Mouse (Mus musculus) neural tube, embryonic 14.5 days (tissue): ENCODE data around the gene Bivm. TPM values are rescaled to one million over a fixed set of nuclear protein-coding genes. Genes with fewer than 3 reads are reported as not detected.

Source experiments
- ATAC-seq: fragments of 200-750 bp; cut with Nextera tagmentation; 2 replicates; pipeline ENCODE4 v1.8.0; 2017; ENCODE audit warnings: low read depth, mild to moderate bottlenecking, moderate TSS enrichment, moderate library complexity
- H3K27ac ChIP-seq: fragments of 300-500 bp; sonication (generic); 2 replicates; pipeline ENCODE4 v1.5.1; 2014; ENCODE audit warnings: low read depth, mild to moderate bottlenecking, control low read depth, low read length, moderate library complexity, mixed read lengths
- H3K27me3 ChIP-seq: fragments of 300-500 bp; sonication (generic); 2 replicates; pipeline ENCODE4 v1.6.1; 2014; ENCODE audit warnings: low read length; ENCODE audit not compliant: control insufficient read depth, insufficient read depth
- H3K36me3 ChIP-seq: fragments of 300-500 bp; sonication (generic); 2 replicates; pipeline ENCODE4 v1.6.1; 2014; ENCODE audit warnings: low read length, mixed read lengths; ENCODE audit not compliant: control insufficient read depth, insufficient read depth
- H3K4me1 ChIP-seq: fragments of 300-500 bp; sonication (generic); 2 replicates; pipeline ENCODE4 v1.6.1; 2014; ENCODE audit warnings: low read length; ENCODE audit not compliant: control insufficient read depth, insufficient read depth
- H3K4me2 ChIP-seq: fragments of 300-500 bp; sonication (generic); 2 replicates; pipeline ENCODE4 v1.6.1; 2014; ENCODE audit warnings: mild to moderate bottlenecking, low read depth, low read length, control low read depth
- H3K4me3 ChIP-seq: fragments of 300-500 bp; sonication (generic); 2 replicates; pipeline ENCODE4 v1.5.1; 2014; ENCODE audit warnings: low read depth, low read length, control low read depth, mixed read lengths
- H3K9ac ChIP-seq: fragments of 300-500 bp; sonication (generic); replicated peaks from 2 replicates; pipeline ENCODE4 v1.6.1; 2014; ENCODE audit warnings: low read depth, mild to moderate bottlenecking, control low read depth, low read length, mixed read lengths
- H3K9me3 ChIP-seq: fragments of 300-500 bp; sonication (generic); 2 replicates; pipeline ENCODE4 v1.6.1; 2016; ENCODE audit warnings: low read length; ENCODE audit not compliant: control insufficient read depth
- WGBS: fragments of 180-500 bp; shearing (Covaris S2); extraction: QIAGEN DNeasy Blood & Tissue Kit; methylation state at CpG from one replicate; pipeline ENCODE4 v1.1.7; 2014; 5-methylcytosine and 5-hydroxymethylcytosine counted together
- polyA plus RNA-seq: library from polyadenylated mRNA; unstranded; fragments of >200 nt; fragmentation: Nextera tagmentation; extraction: Ambion mirVana; gene quantifications from 2 replicates; pipeline ENCODE4 v1.2.1, GENCODE M21; 2014

The Bivm gene
- 34.8 and 41.5 TPM in 2 replicates for polyA plus RNA-seq

GRCm38 (mm10) chr1:44118239-44119054 is at the start of gene Bivm, which contains the start of gene Kdelc1:
TSS of gene Bivm (plus strand) at chr1:44118957.
TSS of gene Kdelc1 (minus strand) at chr1:44118808.
- Histone ChIP-seq H3K9ac (peak within 1 kb of the TSS; percentile 89), H3K4me2 (peak within 1 kb of the TSS; percentile 85), H3K27me3 (no peaks in the 10 kb centered on the region), H3K9me3 (no peaks in the 10 kb centered on the region), H3K27ac (peak within 1 kb of the TSS; percentile 94), H3K4me3 (peak within 1 kb of the TSS; percentile 63), H3K4me1 (peaks cover 16% of the 10 kb centered on the region; the same call in 1 of the 2 replicates), H3K36me3 (peaks cover 5% of the 10 kb centered on the region)
- WGBS = under 1% methylated on average over 39 of the region's 39 CpGs
- peak; percentile 98 for ATAC-seq

DNA sequence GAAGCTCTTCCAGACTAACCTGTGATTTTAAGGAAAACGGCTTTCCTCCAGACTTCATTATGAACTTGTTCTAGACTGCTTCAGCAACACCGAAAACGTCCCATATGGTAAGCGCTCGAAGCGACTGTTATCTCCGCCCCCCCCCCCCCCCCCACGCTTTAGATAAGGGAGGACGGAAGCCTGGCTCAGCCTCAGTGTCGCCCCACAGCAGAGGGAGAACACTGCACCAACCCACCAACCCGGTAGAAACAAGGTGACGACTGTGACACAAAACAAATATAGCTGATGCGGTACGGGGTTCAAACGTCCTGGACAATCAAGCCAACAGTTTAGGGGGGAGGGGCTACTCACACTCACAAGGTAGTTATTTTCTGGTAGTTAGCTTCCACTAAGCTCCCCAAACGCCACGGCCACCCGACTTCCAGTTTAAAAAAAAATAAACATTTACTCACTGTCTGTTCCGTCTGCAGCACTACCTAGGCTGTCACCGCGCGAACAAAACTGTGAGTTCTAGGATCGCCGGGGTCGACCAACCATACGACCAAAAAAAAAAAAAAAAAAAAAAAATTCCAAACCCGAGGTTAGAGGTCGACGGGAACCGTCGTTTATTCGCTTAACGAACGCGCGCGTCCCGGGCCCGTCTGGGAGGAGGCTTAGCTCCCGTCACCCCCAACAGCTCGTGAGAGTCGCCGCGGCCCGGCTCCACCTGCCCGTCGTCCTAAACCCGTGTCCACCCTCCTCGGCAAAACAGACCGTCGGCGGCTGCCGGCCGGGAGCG is 17.1 kb upstream of the Bivm start:
- Histone ChIP-seq H3K27me3 (no peaks in the 10 kb centered on the region), H3K4me2 (peak overlapping the region; percentile 69), H3K27ac (peak overlapping the region; percentile 74), H3K9ac (peak overlapping the region; percentile 71), H3K4me1 (peaks cover 6% of the 10 kb centered on the region; the same call in 1 of the 2 replicates), H3K4me3 (peak overlapping the region; percentile 82), H3K36me3 (peaks cover 6% of the 10 kb centered on the region; the same call in 1 of the 2 replicates), H3K9me3 (no peaks in the 10 kb centered on the region)
- WGBS = under 1% methylated on average over 54 of the region's 55 CpGs
- peak; percentile 81 for ATAC-seq

DNA sequence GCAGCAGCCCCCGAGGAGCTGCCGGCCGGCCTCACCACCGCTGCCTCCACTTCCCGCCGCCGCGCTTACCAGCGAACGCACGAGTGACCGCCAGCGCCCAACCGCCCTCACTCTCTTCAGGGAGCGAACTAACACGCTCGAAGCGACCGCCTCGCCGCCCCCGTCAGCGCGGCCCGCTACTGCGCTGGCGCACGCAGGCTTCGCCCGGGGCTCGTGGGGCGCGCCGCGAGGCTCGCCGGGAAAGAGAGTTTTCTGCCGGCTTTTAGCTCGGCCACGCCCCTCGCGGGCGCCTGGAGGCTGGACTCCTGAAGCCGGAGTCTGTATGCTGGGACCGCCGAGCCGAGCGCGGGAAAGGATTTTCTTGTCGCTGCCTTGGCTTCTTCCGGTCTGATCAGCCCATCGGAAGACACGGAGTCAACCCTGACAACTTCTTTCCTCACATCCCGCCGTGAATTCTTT is 16.5 kb upstream of the Bivm start, which contains the start of gene Tex30:
TSS of gene Tex30 (minus strand) at position 183 of the 459 bp plus-strand sequence.
- WGBS = under 1% methylated on average over 55 of the region's 55 CpGs
- H3K9me3 ChIP-seq = no peaks in the 10 kb centered on the region
- no peaks in the 10 kb centered on the region for H3K27me3 ChIP-seq
- H3K4me2 ChIP-seq = peak within 1 kb of the TSS; percentile 69
- H3K27ac ChIP-seq = peak within 1 kb of the TSS; percentile 74
- H3K36me3 ChIP-seq = peaks cover 8% of the 10 kb centered on the region
- peak within 1 kb of the TSS; percentile 71 for H3K9ac ChIP-seq
- peak within 1 kb of the TSS; percentile 82 for H3K4me3 ChIP-seq
- peaks cover 6% of the 10 kb centered on the region; the same call in 1 of the 2 replicates for H3K4me1 ChIP-seq
- peak; percentile 98 for ATAC-seq

GRCm38 (mm10) chr1:44102939-44103338 is 15.8 kb upstream of the Bivm start:
- Histone ChIP-seq H3K9me3 (no peaks in the 10 kb centered on the region), H3K36me3 (peaks cover 15% of the 10 kb centered on the region), H3K4me2 (peak overlapping the region; percentile 69), H3K4me1 (peaks cover 6% of the 10 kb centered on the region; the same call in 1 of the 2 replicates), H3K27me3 (no peaks in the 10 kb centered on the region), H3K9ac (no peak overlapping the region), H3K4me3 (peak overlapping the region; percentile 82), H3K27ac (no peak overlapping the region)
- WGBS = 17% methylated on average over 5 of the region's 5 CpGs
- no peak for ATAC-seq

DNA sequence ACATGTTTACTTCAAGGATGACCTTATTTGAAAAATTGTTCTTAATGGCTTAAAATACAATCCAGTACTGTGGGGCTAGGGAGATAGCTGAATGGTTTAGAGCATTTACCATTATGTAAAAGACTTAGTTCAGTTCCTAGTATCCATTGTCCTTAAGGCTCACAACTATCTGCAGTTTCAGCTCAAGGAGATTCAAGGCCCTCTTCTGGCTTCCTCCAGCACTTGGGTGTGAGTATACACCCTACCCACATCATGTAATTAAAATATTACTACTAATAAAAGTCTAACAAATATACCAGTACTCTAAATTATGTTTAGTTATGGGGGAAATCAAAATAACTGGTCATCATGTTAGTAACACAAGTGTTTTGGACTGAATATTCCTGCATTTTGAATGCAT is 1.2 kb upstream of the Bivm start:
- H3K9me3 ChIP-seq = no peaks in the 10 kb centered on the region
- H3K27ac ChIP-seq = no peak overlapping the region
- H3K27me3 ChIP-seq = no peaks in the 10 kb centered on the region
- ATAC-seq = no peak
- H3K36me3 ChIP-seq = peaks cover 9% of the 10 kb centered on the region
- peak overlapping the region; percentile 85 for H3K4me2 ChIP-seq
- H3K9ac ChIP-seq = no peak overlapping the region
- H3K4me1 ChIP-seq = peaks cover 16% of the 10 kb centered on the region; the same call in 1 of the 2 replicates
- peak overlapping the region; percentile 63 for H3K4me3 ChIP-seq

DNA sequence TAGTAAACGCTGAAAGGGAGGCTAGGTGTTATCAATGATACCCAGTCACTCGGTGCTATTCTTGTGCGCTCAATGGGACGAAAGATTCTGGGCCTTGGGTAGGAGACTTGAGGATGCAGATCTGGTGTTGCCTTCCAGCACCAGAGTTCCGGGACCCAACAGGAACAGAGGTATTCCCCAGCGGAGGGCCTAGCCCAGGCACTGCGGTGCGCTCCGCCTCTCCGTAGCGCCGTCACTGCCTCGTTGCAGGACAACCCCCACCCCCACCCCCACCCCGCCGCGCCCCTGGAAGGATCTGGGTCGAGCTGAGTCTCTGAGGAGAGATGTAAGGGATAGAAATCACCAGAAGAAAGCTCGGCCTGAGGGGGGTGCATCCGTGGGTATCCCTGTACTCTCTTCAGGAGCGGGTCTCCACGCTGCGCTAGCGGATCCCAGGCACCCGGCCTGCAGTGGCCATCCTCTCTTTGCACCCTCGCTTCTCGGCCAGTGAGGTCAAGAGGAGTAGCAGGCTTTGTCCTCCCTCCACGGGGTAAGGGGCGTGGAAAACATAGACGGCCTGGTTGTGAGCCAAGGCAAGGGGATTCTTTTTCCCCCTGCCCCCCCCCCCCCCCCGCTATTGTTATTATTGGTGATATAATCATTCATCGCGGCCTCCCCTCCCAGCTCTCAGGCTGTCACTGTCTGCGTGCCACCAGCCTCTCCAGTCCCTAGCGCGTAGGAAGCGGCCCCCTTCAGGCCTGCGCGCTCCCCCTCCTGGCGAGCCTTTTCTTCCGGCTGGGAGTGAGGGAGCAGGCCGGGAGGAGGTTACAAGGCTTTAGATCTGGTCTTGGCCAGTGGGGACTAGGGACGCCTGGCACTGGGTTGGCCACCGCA is 680 bp downstream of the Bivm start:
- Histone ChIP-seq H3K4me1 (peaks cover 16% of the 10 kb centered on the region; the same call in 1 of the 2 replicates), H3K36me3 (no peaks in the 10 kb centered on the region), H3K27ac (peak overlapping the region; percentile 94), H3K9me3 (no peaks in the 10 kb centered on the region), H3K27me3 (no peaks in the 10 kb centered on the region), H3K4me3 (peak overlapping the region; percentile 63), H3K9ac (peak overlapping the region; percentile 89), H3K4me2 (peak overlapping the region; percentile 85)
- peak; percentile 89 for ATAC-seq
- WGBS = 0% methylated on average over 41 of the region's 43 CpGs

- ATAC-seq = peak; percentile 22; the same call in 1 of the 2 replicates
- 4% methylated on average over 6 of the region's 6 CpGs for WGBS
- no peaks in the 10 kb centered on the region for H3K9me3 ChIP-seq
- no peaks in the 10 kb centered on the region for H3K27me3 ChIP-seq
- H3K4me3 ChIP-seq = peak overlapping the region; percentile 63
- no peaks in the 10 kb centered on the region for H3K36me3 ChIP-seq
- peak overlapping the region; percentile 94 for H3K27ac ChIP-seq
- peaks cover 16% of the 10 kb centered on the region; the same call in 1 of the 2 replicates for H3K4me1 ChIP-seq
- peak overlapping the region; percentile 85 for H3K4me2 ChIP-seq
- peak overlapping the region; percentile 89 for H3K9ac ChIP-seq
Measured at GRCm38 (mm10) chr1:44120074-44120406, 1.3 kb downstream of the Bivm start.

DNA sequence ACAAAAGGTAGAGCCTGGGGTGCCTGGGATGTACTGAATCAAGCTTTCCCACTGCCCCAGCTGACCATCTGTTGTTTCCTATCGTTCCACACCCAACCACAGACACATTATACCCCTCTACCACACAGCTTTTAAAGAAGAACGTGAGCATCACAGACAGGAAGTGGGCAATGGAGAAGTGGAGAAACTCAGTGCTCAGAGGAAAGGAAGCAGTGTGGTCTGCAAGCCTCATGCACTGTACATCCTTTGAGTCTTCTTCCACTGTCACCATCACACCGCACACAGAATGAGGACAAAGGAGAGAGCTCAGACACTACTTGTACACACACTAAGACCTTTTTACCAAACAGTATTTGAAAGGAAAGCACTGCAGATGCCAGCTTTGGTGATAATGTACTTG is 3.5 kb downstream of the Bivm start:
- ATAC-seq = no peak
- peaks cover 6% of the 10 kb centered on the region; the same call in 1 of the 2 replicates for H3K36me3 ChIP-seq
- no peak overlapping the region for H3K4me3 ChIP-seq
- no peak overlapping the region for H3K27ac ChIP-seq
- WGBS = 88% methylated on average over 3 of the region's 3 CpGs
- H3K9me3 ChIP-seq = no peaks in the 10 kb centered on the region
- H3K27me3 ChIP-seq = no peaks in the 10 kb centered on the region
- no peak overlapping the region for H3K4me2 ChIP-seq
- H3K9ac ChIP-seq = no peak overlapping the region
- peaks cover 16% of the 10 kb centered on the region; the same call in 1 of the 2 replicates for H3K4me1 ChIP-seq
